Mouse (Mus musculus): ENCODE measurements around the gene Rnf216.

Rnf216 gene

GRCm38 (mm10) chr5:143051851-143052250 lies 60.9 kb downstream of the Rnf216 start:
- DNase-seq, result no peak

- no peak for DNase-seq
Measured at GRCm38 (mm10) chr5:143050273-143050672, 62.5 kb downstream of the Rnf216 start.

GRCm38 (mm10) chr5:143049746-143050145 lies 63.0 kb downstream of the Rnf216 start:
- DNase-seq, result no peak

DNA sequence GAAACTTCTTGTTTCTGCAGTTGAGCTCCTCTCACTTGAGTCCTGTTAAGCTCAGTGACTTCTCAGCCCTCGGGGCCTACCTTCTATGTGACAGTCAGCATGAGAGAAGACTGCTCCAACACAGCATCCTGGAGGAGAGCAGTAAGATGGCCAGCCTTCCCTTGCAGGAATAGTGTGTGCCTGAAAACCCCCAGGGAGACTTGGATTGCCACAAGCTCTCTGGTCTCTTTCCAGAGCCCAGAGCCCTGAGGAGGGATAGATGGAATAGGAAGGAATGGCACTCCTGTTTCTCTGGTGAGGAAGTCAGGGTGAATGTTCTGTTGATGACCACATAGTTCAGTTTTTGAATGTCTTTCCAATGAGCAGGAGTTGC lies 63.8 kb downstream of the Rnf216 start:
- DNase-seq, result no peak

- no peak for DNase-seq
Measured at GRCm38 (mm10) chr5:143048232-143049012, 64.4 kb downstream of the Rnf216 start.

DNA sequence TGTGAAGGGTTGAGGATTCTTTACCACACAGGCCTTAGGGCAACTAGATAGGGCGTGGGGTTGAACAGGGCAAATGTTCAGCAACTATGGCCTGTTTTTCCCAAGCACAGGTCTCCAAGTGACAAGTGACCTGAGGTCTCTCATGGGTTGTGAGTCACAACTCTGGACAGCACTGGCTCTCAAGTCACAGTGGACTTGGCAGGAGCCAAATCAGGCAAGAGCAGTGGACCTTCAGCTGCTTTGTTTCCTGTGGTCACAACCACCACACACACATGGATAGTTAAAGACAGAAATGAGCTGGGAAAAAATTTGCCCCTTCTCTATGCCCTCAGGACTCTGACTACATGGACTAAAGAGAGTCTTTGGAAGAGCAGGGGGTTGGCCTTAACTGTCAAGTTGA lies 65.2 kb downstream of the Rnf216 start:
- no peak for DNase-seq

DNA sequence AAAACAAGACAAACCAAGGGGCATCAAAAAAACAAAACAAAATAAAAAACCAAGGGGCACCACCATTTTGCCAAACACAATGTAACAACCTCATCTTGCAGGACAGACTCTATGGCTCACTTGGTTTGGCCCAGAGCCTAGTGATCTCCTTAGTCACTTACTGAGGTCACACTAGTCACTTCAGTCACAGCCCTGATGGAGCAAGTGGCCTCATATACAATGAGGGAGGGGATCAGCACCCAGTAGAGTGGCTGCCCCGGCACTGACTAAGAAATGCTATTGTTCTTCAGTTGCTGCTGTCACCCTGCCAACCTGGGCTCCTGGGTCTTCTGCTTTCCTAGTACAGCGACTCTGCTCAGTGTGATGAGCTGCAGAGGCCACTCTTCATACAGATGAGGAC lies 68.9 kb downstream of the Rnf216 start:
- DNase-seq, result no peak

DNA sequence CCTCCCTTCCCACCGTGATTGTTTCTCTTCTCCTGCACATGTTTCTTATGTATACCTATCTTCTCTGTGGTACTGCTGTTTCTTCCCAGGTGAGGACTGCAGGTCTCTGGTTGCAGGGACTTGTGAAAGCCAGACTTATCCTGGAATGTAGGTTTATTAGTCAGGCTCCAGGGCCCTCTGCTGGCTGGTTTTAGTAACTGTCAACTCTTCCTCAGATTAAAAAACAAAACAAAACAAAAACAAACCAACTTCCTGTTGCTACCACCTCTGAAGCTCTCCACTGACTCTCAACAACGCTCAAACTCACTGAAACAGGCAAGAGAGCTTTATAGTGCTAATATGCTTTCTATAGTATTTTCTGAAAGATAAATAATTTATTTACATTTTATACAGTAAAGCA lies 69.5 kb downstream of the Rnf216 start:
- peak; percentile 16 for DNase-seq

DNA sequence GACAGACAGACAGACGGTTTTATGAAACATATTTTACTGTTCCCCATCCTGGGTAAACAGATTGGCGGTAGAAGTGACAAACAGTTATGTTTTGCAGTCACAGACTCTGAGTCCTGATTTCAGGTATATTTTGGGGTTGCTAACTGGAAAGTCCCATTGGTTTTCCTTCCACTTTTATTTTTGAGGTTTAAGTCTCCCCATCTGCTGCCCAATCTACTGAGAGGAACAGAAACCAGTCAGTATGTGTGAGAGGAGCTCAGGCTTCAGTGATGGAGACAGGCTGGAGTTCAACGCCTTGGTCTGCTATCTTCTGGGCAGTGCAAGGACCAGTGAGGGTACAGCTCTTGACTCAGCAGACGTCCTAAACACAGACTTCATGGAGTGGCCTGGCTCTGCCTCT lies 74.0 kb downstream of the Rnf216 start:
- no peak for DNase-seq

- DNase-seq, result peak; percentile 32
Measured at GRCm38 (mm10) chr5:143037201-143037600, 75.6 kb downstream of the Rnf216 start.

DNA sequence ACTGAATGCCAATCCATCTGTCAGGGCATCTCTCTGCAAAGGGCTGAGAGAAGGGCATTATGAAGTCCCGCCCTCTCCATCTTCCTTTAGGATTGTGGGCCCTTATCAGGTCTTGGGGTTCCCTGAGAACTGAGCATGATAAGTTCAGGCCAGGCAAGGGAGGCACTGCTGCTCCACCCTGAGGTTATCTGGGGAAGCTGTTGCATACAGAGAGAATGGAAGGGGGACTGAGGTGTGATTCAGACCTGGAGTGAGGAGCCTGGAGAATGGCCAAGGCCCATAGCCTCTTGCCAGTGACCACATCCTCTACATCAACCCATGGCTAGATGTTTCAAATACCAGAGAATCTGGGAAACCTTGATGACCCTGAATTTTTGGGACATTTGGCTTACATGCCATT lies 76.7 kb downstream of the Rnf216 start:
- DNase-seq, result no peak

DNA sequence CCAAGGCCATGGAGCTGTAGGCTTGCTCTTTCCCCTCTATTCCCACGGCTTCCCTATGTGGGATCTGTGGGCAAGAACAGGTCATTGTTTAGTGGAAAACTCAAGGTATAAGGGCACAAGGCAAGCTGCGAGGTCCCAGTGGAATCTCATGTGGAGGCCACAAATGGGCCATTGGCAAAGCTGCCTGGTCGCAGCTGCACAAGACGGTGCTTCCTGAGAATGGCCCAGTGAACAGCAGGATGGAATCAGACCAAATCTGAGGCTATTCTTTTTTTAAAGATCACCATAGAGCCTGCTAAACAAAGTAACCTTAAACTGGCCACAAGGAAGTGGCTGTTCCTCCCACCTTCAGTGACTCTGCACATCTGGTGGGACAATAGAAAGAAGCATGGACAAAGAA lies 77.5 kb downstream of the Rnf216 start:
- DNase-seq, result no peak

DNA sequence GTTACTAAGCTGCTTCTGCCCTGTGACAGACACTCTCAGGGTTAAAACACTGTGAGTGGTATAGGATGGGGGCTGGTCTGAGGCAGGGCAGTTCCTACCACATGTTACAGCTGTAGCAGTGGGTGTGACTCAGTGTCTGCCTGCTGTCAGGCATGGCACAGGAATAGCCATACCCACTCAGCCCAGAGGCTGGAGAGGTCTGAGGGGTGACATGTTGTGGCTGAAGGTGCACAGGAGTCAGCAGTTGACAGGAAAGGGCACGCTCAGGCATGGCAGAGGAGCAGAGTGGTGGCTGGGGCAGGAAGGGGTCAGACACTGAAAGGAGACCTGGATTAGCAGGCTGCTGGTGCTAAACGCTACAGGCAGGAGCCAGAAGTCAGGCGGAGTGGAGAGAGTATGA lies 78.7 kb downstream of the Rnf216 start:
- DNase-seq, result no peak

- no peak for DNase-seq
Measured at GRCm38 (mm10) chr5:143033277-143033676, 79.5 kb downstream of the Rnf216 start.

GRCm38 (mm10) chr5:143032639-143033146 lies 80.1 kb downstream of the Rnf216 start:
- DNase-seq, result no peak

DNA sequence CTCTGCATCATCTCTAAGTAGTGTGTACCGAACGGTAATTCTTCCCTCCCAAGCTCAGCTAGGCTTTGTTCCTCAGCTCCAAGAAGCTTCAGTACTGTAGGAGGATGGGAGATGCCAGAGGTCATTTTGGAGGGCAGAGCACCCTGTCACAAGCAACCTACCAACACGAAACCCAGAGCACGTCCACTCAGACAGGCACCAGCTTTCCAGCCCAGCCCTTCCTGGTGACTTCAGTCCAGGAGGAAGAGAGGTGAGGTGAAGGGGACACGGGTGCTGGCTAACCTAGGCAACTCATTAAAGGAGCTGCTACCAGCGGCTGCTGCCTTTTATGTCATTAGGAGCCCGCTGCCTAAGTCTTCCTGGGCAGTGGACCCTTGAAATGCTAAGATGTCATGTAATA lies 81.1 kb downstream of the Rnf216 start:
- no peak for DNase-seq

GRCm38 (mm10) chr5:143031193-143031592 lies 81.6 kb downstream of the Rnf216 start:
- no peak for DNase-seq

DNA sequence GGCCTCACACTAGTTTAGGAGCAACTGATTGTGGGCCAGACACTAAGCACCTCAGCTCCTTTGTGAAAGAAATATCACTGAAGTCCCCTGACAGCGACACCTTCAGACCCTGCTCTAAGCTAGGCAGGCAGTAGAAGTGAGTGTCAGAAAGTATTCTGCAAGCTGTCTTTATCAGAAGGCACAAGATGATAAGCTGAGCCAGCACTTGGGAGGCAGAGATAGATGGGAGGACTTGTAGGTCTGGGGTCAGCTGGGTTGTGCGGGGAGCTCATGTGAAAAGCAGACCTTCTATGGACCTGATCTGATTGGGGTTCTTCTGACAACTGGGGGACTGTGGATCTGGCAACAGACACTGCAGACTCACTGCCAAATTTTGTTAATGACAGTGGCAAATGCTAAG lies 88.9 kb downstream of the Rnf216 start:
- DNase-seq, result no peak

DNA sequence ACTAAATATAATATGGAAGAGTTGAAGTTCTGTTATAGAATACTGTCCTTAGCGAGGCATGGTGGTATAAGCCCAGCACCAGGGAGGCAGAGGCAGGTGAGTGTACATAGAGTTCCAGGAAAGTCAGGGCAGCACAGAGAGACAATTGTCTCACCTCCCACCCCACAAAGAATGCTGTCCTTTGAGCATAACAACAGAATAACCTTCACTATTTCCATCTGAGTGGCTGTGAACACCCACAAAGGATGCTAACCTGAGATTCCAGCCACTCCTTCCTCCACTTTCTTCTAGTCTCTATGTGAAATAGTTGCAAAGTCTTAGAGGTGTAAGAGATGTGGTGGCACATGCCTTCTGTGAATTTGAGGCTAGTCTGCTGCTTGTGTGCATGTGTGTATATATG lies 89.8 kb downstream of the Rnf216 start:
- DNase-seq, result no peak

DNA sequence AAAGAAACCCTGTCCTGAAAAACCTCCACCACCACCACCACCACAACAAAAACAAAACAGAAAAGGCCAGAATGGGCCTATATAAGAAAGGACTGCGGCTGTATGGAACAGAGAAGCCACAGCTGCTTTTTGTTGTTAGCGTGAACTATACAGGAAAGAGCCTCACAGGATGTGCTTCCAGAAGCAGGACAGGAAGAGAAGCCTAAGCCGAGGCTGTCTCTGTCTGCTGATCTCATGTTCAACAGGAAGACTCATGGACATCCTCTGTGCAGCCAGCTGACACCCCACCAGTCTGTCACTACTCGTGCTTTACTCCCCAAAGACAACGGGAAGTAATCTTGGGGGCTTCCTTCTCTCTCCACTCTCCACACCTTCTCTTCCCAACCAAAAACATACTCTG lies 95.4 kb downstream of the Rnf216 start:
- DNase-seq, result no peak

- DNase-seq, result no peak
Measured at GRCm38 (mm10) chr5:143009383-143009782, 103.4 kb downstream of the Rnf216 start.

GRCm38 (mm10) chr5:143000654-143001500 lies 111.9 kb downstream of the Rnf216 start:
- DNase-seq, result no peak

DNA sequence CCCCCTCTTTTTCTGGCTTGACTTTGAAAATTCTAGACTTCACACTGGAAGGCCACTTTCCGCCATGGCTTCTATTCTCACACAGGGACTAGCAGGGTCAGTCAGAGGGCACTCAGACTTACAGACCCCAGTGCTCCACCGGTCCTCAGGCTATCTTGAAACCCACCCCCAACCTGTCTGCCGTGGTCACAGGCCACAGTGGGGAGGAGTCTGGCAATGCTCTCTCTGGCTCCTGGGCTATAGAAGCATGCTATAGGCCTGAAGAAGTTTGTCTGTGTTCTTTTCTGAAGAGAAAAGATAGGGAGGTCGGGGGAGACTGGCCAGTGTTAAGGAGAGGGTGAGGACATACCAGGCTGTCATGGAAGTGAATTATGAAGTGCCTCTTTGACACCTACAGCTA lies 112.7 kb downstream of the Rnf216 start:
- no peak for DNase-seq

DNA sequence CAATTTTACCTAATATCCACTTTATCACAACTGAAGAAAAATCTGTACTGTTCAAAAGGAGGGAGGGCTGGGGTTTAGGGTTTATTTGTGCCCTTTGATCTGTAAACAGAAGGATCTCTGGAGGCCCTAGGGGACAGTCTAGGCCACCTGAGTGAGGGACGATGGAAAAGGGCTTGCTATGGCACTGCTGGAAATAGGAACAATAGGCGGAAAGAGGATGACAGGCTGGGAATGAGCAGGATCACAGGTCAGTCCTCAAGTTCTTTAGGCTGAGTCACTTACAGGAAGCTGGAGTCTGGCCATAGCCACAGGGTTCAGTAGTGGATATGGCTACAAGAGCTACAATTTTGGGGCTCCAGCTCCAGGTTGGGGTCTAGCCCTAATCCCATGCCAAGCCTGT lies 114.6 kb downstream of the Rnf216 start:
- DNase-seq, result no peak
